Mouse (Mus musculus): ENCODE results near the gene Ptgdr2.

- TF ChIP-seq POLR2A (IDR thresholded peaks at IDR 0.05; ENCODE audit: control insufficient read depth, low read depth, low read length) (no peak), CTCF (IDR thresholded peaks at IDR 0.05; ENCODE audit: control insufficient read depth, insufficient read depth, insufficient replicate concordance, low read depth, low read length) (no peak)
Observed at GRCm38 (mm10) chr19:10972660-10973059, 35.7 kb downstream of the Ptgdr2 start.
